Mouse (Mus musculus): ENCODE data around the gene Olfr58.

DNA sequence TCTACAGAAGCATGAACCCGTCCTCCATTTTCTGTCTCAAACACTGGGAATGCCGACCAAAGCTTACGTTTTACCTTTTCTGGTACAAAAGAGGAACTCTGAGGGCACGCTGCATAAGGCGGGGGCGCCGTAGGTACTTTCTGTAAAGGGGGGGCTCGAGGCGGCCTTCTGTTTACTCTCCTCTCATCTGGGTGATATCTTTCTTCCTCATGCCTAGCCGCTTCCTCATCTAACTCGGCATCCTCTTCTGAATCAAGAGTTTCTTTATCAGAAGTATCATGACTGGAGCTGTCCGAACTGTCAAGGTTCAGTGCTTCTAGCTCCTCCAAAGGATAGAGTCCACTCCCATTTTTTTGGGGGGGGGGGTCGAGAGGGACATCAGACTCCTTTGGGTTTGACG is 10.9 kb upstream of the Olfr58 start:
- TF ChIP-seq POLR2A (IDR thresholded peaks at IDR 0.05; ENCODE audit: insufficient read depth, low read length) (no peak), EP300 (IDR thresholded peaks at IDR 0.05; ENCODE audit: insufficient read depth, low read depth, low read length) (no peak)

Measured in ES-Bruce4 (cell line).